In genomic region chr11:120581490-120582267, GRCm38 (mm10) we compare ENCODE assay signal across 8 mouse cellular contexts. TPM values are rescaled to one million over a fixed set of nuclear protein-coding genes. Genes with fewer than 3 reads are reported as not detected.
A peak's percentile ranks its signal among the peaks of the same experiment; 100 is the strongest.
DNase-seq lines count a peak whose midpoint lies in the region; ATAC-seq lines count a peak whose summit lies in the region.

Gene Arhgdia, minus strand, starts transcription at chr11:120581624.

- H3K27me3 ChIP-seq in hindbrain, embryonic 13.5 days = no peaks in the 10 kb centered on the region

- H3K4me2 ChIP-seq in hindbrain, embryonic 13.5 days = peak within 1 kb of the TSS; percentile 95

- peak within 1 kb of the TSS; percentile 97 for H3K9ac ChIP-seq in hindbrain, embryonic 13.5 days

- H3K36me3 ChIP-seq in hindbrain, embryonic 13.5 days = peaks cover 53% of the 10 kb centered on the region

- H3K27ac ChIP-seq in hindbrain, embryonic 13.5 days = peak within 1 kb of the TSS; percentile 98

- peaks cover 4% of the 10 kb centered on the region; the same call in 1 of the 2 replicates for H3K9me3 ChIP-seq in hindbrain, embryonic 13.5 days

- WGBS in hindbrain, embryonic 13.5 days = 5% methylated on average over 74 of the region's 75 CpGs

- peaks cover 31% of the 10 kb centered on the region for H3K4me1 ChIP-seq in hindbrain, embryonic 13.5 days (replicated peaks)

- ATAC-seq in hindbrain, embryonic 13.5 days (ENCODE audit: low FRiP score) = peak; percentile 72

- H3K4me3 ChIP-seq in hindbrain, embryonic 13.5 days = peak within 1 kb of the TSS; percentile 92

- DNase-seq in NIH3T3 (ENCODE audit: low read depth) = peak; percentile 93
- DNase-seq in cerebellum, postnatal 14 days = peak; percentile 93 to 95
- DNase-seq in frontal cortex, postnatal 25 days (ENCODE audit: low spot score in 2 of 2) = peak; percentile 81 to 83
- DNase-seq in layer of hippocampus, postnatal 25 days (ENCODE audit: extremely low spot score in 1 of 2, low spot score in 1 of 2) = peak; percentile 80 to 89
- peak; percentile 90 for DNase-seq in lung, postnatal 14 days
- peak; percentile 74 for DNase-seq in retina, adult 2 months (ENCODE audit: low read depth, low spot score)
- DNase-seq in thymus, postnatal 25 days = peak; percentile 90

RNA-seq across cellular contexts. Expression of gene Arhgdia, which starts in this region (rescaled TPM):
- polyA plus RNA-seq in hindbrain, embryonic 13.5 days (2015; fragmentation: Nextera tagmentation; extraction: Ambion mirVana) = 471 and 481 TPM in 2 replicates
- total RNA-seq in layer of hippocampus, postnatal 25 days (2021) = 100 to 1,000 TPM; 306 to 324 TPM

Comparison
In these comparisons a context has a peak if more than half of its experiments do, and no peak if none do; other contexts are left out.
1. Peak in every context shown above with its lines: DNase-seq, ATAC-seq, H3K4me3 ChIP-seq and H3K27ac ChIP-seq.